Mouse (Mus musculus) cortical plate, adult 2 months (tissue): Measurements from ENCODE around the gene Trpm4. TPM values are rescaled to one million over a fixed set of nuclear protein-coding genes. Genes with fewer than 3 reads are reported as not detected.
A peak's percentile ranks its signal among the peaks of the same experiment; 100 is the strongest.
"Not testable (repeated sequence)": the region's sequence is repeated elsewhere in the genome, so short reads cannot be mapped to it uniquely, and the experiment has no call there.

ENCODE experiments used
- H3K27ac ChIP-seq: fragments of 200-500 bp; 2 replicates; pipeline ENCODE4 v1.5.1; 2012; ENCODE audit warnings: low read length, control low read depth, inconsistent platforms; ENCODE audit not compliant: insufficient read depth
- H3K4me1 ChIP-seq: fragments of 200-500 bp; 2 replicates; pipeline ENCODE4 v1.6.1; 2011; ENCODE audit warnings: low read length; ENCODE audit not compliant: control insufficient read depth, insufficient read depth
- H3K4me3 ChIP-seq: fragments of 200-500 bp; 2 replicates; pipeline ENCODE4 v1.5.1; 2011; ENCODE audit warnings: mild to moderate bottlenecking, low read length, control low read depth; ENCODE audit not compliant: insufficient read depth
- CTCF ChIP-seq: fragments of 200-500 bp; IDR thresholded peaks from 2 replicates; pipeline ENCODE4 v1.5.1; 2011; ENCODE audit warnings: mild to moderate bottlenecking, control low read depth, low read length; ENCODE audit not compliant: insufficient read depth; ENCODE audit errors: extremely low read depth
- POLR2A ChIP-seq: fragments of 200-500 bp; IDR thresholded peaks from 2 replicates; pipeline ENCODE4 v1.6.1; 2011; ENCODE audit warnings: mild to moderate bottlenecking, low read length, control low read depth; ENCODE audit not compliant: insufficient read depth; ENCODE audit errors: extremely low read depth
- polyA plus RNA-seq: library from polyadenylated mRNA; depleted of rRNA; stranded (reverse); fragments of >200 nt; gene quantifications from 2 replicates; pipeline ENCODE4 v1.2.3, GENCODE M21; 2012

Gene Trpm4
- polyA plus RNA-seq, 1 experiment = 29.1 TPM

DNA sequence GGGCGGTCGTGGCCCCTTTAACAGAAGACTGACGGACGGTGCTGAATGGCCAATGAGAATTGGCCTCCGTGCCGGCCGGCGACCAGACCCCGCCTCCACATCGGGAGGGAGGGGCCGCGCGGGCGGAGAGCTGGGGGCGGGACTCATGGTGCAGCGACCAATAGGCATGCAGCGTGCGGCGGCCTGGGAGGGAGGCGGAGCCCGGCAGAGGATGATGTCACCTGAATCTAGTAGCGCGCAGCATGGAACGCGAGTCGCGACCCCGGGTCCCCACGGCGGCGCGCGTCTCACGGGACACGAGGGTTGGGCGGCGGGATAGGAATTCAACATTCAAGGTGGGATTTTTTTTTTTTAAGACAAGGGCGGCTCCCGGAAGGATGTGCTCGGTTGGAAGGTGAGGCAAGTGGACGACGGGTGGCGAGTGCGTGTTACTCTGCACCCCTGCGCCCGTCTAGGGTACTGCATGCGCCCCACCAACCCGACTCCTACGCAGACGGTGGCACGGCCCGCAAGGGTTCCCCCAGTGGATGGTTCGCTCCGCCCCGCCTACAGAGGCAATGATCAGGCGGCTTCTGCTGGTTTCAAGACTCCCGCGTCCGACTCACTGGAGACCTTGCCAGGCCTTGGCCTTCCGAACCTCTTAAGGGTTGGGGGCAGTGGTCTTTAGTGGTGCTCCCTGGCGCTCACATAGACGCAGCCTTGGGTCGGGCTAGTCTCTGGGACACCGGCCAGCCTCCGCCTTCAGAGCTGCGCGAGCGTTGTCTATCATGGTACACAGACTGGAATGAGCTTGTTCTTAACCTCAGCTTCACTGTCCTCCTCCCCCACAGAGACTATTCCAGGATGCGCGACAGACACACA is 33.7 kb upstream of the Trpm4 start:
- H3K27ac ChIP-seq = peak overlapping the region; percentile 45
- H3K4me1 ChIP-seq = peaks cover 4% of the 10 kb centered on the region; the same call in 1 of the 2 replicates
- peak overlapping the region; percentile 90 for H3K4me3 ChIP-seq
- peak; percentile 55; the same call in 1 of the 2 replicates for TF ChIP-seq POLR2A
- peak; percentile 29; the same call in 1 of the 2 replicates for TF ChIP-seq CTCF

- Histone ChIP-seq H3K27ac (peak within 1 kb of the TSS; percentile 70), H3K4me3 (peak within 1 kb of the TSS; percentile 90), H3K4me1 (peaks cover 4% of the 10 kb centered on the region; the same call in 1 of the 2 replicates)
- TF ChIP-seq CTCF (no peak), POLR2A (peak; percentile 28; the same call in 1 of the 2 replicates)
Observed at GRCm38 (mm10) chr7:45366652-45367019, 33.1 kb upstream of the Trpm4 start, which contains the start of gene Ppfia3. Gene Ppfia3, minus strand, starts transcription at chr7:45367019.

DNA sequence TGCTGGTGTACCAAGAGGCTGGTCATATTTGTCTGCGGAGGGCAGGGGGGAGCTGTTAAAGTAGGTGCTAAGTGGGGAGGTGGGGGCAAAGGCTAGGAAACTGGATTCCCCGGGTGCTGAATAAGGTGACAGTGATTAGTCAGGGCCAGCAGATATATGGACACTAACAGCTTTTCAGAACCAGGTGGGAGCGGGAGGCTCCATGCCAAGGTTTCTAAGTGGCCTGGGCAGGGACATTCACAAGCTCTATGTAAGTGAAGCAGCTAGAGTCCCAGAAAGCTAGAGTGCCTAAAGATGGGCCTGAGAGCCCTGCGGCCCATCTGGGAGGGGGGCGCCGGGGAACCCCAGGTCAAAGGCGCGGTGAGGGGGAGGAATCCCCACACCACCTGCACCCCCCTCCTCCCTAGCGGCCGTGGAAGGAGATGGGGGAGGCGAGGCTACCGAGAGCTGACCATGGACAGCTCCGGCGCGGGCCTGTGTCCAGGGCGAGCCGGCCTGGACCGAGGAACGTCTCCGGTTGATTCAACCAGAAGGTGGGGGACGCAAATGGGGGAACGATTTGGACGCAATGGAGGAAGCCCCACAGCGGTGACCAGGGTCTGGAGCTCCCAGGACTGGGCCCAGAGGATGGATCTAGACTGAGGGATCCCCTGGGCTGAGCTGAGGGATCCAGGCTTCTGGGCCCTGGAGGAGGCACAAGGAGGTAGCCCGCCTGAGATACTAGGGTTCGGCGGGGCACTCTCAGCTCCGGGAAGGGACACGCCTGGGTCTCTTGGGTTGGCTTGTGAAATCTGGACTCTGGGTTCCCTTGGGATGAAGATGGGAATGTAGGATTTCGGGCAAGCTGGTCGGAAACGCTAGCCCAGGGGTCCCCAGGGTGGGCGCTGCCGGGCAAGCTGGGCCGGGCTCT is 32.4 kb upstream of the Trpm4 start:
- Histone ChIP-seq H3K27ac (peak overlapping the region; percentile 70), H3K4me1 (peaks cover 5% of the 10 kb centered on the region; the same call in 1 of the 2 replicates), H3K4me3 (peak overlapping the region; percentile 90)
- TF ChIP-seq POLR2A (no peak), CTCF (no peak)

DNA sequence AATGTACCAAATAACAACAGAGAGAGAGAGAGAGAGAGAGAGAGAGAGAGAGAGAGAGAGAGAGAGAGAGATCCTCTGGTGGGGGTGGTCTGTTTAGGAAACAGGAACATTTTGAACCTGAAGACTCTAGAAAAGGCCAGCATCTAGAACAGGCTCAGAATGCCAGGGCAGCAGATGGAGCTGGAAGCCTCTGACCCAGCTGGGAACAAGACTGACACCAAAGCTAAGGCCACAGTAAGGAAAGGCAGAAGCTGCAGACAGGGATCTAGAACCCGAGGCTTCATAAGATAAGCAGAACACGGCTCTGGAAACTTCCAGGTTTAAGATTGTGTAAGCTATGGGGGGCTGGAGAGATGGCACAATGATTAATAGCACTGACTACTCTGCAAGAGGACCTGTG is 30.4 kb upstream of the Trpm4 start:
- Histone ChIP-seq H3K27ac (no peak overlapping the region), H3K4me1 (peaks cover 5% of the 10 kb centered on the region; the same call in 1 of the 2 replicates), H3K4me3 (no peak overlapping the region)
- TF ChIP-seq POLR2A = no peak
- TF ChIP-seq CTCF = no peak

GRCm38 (mm10) chr7:45362801-45363200 is 29.2 kb upstream of the Trpm4 start:
- H3K27ac ChIP-seq = no peak overlapping the region
- H3K4me3 ChIP-seq = no peak overlapping the region
- 0 out of 2 replicates have a peak, but pooled peaks cover 3% of the 10 kb centered on the region for H3K4me1 ChIP-seq
- TF ChIP-seq CTCF (no peak), POLR2A (no peak)

DNA sequence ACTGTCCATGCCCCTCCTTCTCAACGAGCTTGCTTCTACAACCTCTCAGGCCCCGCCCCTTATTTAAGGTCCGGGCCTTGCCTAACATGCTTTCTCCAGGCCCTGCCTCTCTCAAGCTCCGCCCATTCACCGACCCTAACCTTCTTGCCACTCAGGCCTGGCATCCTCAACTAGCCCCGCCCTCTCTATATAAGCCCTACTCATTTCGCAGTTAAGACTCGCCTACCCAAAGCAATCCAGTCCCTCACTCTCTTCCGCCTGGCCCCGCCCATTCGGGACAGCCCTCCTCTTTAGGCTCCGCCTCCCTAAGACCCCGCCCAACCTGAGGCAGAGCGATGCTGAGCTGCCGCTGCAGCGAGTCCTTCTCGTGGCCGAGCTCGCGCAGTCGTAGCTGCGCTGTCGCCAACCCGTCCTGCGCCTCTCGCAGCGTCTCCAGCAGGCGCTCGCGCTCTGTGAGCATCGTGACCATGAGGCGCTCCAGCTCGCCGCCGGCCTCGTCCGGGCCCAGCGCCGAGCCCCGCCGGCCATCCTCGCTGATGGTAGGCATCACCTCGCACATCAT is 27.7 kb upstream of the Trpm4 start:
- Histone ChIP-seq H3K27ac (0 out of 2 replicates have a peak overlapping the region, but pooled peaks have one; percentile 36), H3K4me1 (0 out of 2 replicates have a peak, but pooled peaks cover 3% of the 10 kb centered on the region), H3K4me3 (peak overlapping the region; percentile 26)
- peak; percentile 97 for TF ChIP-seq POLR2A
- no peak for TF ChIP-seq CTCF

DNA sequence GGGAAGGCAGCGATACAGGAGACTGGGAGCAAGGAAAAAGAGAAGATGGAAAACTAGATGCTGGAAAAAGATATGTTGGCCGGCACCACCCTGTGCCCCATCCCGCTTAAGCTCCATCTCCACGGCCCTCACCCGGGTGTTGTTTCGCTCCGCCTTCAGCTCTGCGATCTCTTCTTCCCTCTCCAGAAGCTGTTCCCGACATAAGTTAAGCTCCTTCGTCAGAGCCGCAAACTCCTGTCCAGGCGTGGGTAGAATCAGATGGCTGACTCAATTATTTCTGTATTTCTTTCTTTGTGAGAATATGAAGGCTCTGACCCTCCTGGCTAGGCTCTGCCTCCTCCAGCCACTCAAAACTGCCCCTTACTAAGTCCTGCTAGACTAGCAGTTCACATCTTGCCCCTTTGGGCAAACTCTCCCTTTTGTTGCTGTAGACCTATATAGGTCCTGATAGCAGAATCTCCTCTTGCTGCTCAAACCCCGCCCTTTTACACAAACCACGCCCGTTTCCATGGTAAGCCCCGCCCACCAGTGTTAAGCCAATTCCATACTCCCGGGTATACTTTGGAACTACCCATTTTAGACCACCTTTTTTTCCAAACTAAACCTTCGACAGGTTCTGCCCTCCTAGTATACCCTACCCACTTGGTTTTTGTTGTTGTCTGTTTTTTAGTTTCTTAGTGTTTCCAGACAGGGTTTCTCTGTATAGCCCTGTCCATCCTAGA is 27.0 kb upstream of the Trpm4 start:
- no peak overlapping the region for H3K4me3 ChIP-seq

GRCm38 (mm10) chr7:45359081-45359480 is 25.5 kb upstream of the Trpm4 start:
- H3K27ac ChIP-seq, H3K4me1 ChIP-seq, H3K4me3 ChIP-seq: not testable (repeated sequence)

More for the DNA sequence above, 27.0 kb upstream of the Trpm4 start:
- Histone ChIP-seq H3K4me1 (0 out of 2 replicates have a peak, but pooled peaks cover 3% of the 10 kb centered on the region), H3K27ac (0 out of 2 replicates have a peak overlapping the region, but pooled peaks have one; percentile 36)
- TF ChIP-seq POLR2A = no peak
- TF ChIP-seq CTCF = no peak
